Mouse (Mus musculus): ENCODE results near the gene Ager. TPM values are rescaled to one million over a fixed set of nuclear protein-coding genes. Genes with fewer than 3 reads are reported as not detected.
A peak's percentile ranks its signal among the peaks of the same experiment; 100 is the strongest.

The Ager gene
- total RNA-seq, 1 experiment from 2014 or later, result 2.4 TPM

DNA sequence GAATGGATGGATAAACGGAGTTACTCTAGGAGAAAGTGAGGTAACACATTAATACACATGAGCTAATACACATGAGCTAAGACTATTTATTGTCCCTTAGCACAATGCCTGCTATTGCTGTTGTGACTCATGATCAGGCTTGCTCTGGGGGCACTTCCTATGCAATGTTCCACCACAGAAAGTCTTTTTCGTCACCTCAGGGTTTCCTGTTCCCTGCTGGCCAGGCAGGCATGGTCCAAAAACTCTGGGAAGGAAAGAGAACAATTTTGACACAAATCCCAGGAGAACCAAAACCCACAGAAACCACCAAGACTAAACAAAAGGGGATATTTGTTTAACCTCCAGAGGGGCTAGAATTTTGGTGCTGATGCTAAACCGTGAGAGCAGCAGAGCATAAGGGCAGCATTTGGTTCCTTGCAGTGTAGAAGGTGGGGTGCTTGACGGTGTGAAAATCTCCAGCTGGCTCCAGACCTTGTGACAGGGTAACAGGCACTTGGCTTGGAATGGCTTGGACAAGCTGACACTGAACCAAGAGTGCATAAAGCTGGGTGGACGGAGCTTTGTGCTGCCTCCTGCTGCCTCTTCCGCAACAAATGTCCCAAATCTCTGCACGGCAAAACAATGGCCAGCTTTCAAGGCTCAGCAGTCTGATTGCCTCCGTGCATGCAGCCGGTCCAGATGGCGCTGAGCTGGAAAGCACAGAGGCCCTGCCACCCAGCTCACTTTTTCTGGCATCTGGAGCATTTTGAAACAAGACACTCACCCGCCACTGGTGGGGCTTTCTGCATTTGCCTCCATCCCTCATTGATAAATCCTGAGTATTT, 43.3 kb downstream of the Ager start:
- no peak for ATAC-seq (replicated peaks in 1 of 2; ENCODE audit: insufficient read depth in 1 of 2, low FRiP score in 2 of 2, low TSS enrichment in 1 of 2, low read depth in 1 of 2, poor library complexity in 2 of 2, severe bottlenecking in 2 of 2)

DNA sequence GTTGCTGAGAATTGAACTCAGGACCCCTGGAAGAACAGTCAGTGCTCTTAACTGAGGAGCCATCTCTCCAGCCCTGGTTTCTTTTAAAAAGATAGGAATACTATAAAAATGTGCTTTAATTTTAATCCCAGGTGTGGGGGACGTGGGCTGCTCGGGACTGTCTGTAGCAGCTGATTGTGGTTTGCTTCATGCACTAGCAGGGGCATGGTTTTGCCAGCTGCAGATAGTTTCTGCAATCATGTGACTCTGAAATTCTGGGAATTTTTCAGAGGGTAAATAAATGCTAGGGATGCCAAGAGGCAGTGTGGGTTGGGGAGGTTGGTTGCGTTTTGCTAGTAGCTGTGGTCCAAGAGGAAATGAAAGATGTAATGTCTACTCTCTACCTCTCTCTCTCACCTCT, 44.3 kb downstream of the Ager start:
- ATAC-seq (replicated peaks in 1 of 2; ENCODE audit: insufficient read depth in 1 of 2, low FRiP score in 2 of 2, low TSS enrichment in 1 of 2, low read depth in 1 of 2, poor library complexity in 2 of 2, severe bottlenecking in 2 of 2), result no peak

DNA sequence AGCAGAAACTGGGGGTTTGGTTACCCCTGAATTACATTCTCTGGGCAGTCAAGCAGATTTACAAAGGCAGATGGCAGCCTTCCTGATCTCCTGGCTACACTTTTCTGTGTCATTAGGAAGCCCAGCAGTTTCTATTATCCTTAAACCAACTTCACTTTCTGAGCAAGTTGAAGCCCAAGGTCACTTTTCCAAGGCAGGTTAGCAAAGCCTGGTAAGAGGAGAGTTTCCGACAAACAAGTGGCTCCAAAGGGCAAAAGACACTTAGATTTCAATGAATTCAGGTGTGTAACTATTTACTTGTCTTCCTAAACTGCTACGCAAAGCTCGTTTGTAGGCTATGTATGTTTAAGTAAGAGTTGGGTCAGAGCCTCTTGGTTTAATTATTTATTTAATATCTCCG, 45.7 kb downstream of the Ager start:
- no peak for ATAC-seq (replicated peaks in 1 of 2; ENCODE audit: insufficient read depth in 1 of 2, low FRiP score in 2 of 2, low TSS enrichment in 1 of 2, low read depth in 1 of 2, poor library complexity in 2 of 2, severe bottlenecking in 2 of 2)

DNA sequence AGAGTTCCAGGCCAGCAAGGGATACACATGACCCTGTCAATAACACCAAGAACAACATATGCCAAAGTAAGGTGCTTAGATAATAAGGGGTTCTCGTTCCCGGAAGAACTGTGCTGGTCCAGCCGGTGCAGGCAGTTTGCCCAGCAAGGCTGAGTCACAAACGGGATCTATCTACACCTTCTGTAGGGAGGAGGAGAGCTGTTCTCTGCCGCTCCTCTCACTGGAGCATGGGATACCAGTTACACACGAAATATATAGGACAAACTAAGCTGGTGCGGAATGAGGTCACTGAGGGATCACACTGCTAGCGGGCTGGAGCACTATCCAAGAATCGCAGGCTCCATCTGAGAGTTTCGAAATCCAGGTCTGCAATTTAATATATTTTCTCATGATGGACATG, 46.3 kb downstream of the Ager start:
- ATAC-seq (replicated peaks in 1 of 2; ENCODE audit: insufficient read depth in 1 of 2, low FRiP score in 2 of 2, low TSS enrichment in 1 of 2, low read depth in 1 of 2, poor library complexity in 2 of 2, severe bottlenecking in 2 of 2), result no peak

DNA sequence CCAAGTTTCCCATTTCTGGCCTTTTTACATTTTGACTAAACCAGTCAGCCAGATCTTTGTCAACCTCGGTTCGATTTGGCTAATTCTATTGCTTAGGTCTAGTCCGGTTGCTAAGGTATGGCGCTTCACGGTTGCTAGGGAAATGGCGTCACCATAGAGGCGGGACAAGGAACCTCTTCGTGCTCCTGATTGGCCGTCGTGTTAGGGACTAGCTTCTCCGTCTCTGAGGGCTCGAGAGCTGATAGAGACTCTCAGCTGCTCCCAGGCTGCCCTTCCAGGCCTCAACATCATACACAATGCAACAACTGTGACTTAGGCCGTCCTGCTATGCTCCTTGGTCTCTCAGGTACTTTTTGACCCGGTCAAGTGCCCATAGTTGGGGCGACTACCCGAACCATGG, 46.9 kb downstream of the Ager start, which contains the start of gene Fkbpl:
Fkbpl (plus strand) TSS at position 157 of the 400 bp plus-strand sequence.
- ATAC-seq (replicated peaks in 1 of 2; ENCODE audit: insufficient read depth in 1 of 2, low FRiP score in 2 of 2, low TSS enrichment in 1 of 2, low read depth in 1 of 2, poor library complexity in 2 of 2, severe bottlenecking in 2 of 2), result peak; percentile 79 to 86

DNA sequence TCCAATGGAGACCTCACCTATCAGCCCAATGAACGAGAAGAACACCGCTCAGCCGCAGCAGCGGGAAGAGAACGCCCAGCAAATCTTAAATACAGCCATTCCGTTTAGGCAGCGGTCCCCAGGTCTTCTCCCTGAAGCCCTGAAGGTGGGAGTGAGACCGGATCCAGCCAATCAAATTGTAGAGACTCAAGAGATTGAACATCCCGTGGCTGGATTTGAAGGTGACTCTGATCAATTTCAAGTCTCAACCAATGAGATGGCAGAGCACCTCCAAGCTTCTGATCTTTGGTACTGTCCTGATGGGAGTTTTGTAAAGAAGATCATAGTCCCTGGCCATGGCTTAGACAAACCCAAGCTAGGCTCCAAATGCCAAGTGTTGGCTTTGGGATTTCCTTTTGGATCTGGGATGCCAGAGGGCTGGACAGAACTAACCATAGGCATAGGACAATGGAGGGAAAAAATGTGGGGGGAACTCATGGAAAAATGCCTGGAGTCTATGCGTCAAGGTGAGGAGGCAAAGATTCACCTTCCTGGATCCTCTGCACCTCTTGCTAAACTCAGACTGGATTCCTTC, 47.7 kb downstream of the Ager start:
- no peak for ATAC-seq (replicated peaks in 1 of 2; ENCODE audit: insufficient read depth in 1 of 2, low FRiP score in 2 of 2, low TSS enrichment in 1 of 2, low read depth in 1 of 2, poor library complexity in 2 of 2, severe bottlenecking in 2 of 2)

DNA sequence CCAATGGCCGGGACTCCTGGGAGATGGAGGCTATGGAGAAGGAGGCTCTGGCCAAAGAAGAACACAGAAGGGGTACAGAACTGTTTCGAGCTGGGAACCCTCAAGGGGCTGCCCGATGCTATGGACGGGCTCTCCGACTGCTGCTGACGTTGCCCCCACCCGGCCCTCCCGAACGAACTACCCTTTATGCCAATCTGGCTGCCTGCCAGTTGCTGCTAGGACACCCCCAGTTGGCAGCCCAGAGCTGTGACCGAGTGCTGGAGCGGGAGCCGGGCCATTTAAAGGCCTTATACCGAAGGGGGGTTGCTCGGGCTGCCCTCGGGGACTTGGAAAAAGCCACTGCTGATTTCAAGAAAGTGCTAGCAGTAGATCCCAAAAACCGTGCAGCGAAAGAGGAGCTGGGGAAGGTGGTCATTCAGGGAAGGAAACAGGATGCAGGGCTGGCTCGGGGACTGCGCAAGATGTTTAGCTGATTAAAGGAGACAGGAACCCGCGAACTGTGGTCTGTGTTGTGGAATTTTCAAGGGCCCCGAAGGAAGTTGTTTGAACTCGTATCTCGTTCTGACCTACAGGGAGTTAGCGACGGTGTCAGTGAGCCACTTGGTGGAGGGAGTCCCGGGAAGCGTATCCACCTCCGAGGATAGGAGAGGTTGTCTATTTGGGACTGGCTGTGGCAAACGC, 48.3 kb downstream of the Ager start:
- no peak for ATAC-seq (replicated peaks in 1 of 2; ENCODE audit: insufficient read depth in 1 of 2, low FRiP score in 2 of 2, low TSS enrichment in 1 of 2, low read depth in 1 of 2, poor library complexity in 2 of 2, severe bottlenecking in 2 of 2)

DNA sequence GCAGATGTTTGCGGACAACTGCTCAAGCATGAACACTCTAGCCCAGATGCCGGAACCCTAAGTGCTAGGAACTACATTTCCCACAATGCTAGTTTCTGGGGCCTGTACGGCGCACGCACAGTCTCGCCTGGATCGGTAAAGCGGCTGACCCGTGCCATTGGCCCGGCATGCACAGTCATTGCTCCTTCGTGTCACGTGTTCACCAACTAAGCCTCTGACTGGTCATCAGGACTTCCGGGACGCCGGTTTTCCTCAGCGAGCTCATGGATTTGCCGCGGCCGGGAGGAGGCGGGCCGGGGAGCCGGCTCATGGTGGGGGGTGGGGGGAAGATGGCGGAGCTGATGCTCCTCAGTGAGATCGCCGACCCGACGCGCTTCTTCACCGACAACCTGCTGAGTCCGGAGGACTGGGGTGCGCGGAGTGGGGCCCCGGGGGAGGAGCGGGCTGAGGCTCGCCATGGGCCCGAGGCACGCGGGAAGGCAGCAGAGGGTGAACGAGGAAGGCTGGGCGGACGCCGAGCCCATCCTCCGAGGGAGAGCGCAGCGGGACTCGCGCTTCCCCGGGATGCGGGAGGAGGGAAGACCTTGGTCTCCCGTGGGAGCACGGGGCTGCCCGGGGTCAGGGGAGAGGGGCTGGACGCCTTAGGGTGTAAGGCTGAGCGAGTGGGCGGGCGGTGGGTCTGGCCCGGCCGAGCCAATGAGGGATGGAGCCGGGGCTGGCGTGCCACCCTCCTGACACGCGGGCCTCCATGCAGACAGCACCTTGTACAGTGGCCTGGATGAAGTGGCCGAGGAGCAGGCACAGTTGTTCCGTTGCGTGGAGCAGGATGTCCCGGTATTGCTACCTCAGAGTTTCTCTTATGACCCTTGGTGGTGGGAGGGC, 49.5 kb downstream of the Ager start, which contains the start of gene Atf6b:
Atf6b (plus strand) TSS at position 241 of the 882 bp plus-strand sequence.
- ATAC-seq (replicated peaks in 1 of 2; ENCODE audit: insufficient read depth in 1 of 2, low FRiP score in 2 of 2, low TSS enrichment in 1 of 2, low read depth in 1 of 2, poor library complexity in 2 of 2, severe bottlenecking in 2 of 2), result peak; percentile 93

DNA sequence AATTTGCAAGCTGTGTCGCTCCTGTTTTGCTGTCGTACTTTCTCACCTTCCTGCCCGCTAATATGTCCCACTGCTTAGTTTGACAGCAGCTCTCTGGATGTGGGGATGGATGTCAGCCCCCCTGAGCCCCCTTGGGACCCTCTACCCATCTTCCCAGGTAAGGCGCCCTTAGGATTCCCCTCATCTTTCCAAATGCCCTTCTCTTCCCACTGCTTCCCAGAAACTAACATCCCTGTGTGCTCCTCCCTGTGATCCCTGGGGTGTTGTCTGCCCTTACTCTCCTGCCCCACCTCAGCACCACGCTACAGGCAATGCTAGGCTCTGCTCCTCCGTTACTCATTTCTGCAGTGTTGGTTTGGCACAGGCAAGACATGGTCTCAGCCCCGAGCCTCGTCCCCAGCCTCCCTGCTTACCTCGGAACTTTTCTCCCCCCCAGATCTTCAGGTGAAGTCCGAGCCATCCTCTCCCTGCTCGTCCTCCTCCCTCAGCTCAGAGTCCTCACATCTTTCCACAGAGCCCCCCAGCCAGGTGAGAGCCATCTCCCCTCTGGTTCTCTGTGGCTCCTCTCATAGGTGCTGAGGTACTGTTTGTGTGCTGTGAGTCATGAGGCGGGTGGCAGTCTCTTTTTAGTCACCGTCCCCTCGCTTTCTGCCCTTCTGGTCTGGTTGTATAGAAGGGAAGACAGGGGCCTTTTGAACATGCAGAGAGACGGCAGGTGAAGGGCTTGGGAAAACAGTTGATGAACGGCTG, 50.7 kb downstream of the Ager start:
- ATAC-seq (replicated peaks in 1 of 2; ENCODE audit: insufficient read depth in 1 of 2, low FRiP score in 2 of 2, low TSS enrichment in 1 of 2, low read depth in 1 of 2, poor library complexity in 2 of 2, severe bottlenecking in 2 of 2), result no peak

DNA sequence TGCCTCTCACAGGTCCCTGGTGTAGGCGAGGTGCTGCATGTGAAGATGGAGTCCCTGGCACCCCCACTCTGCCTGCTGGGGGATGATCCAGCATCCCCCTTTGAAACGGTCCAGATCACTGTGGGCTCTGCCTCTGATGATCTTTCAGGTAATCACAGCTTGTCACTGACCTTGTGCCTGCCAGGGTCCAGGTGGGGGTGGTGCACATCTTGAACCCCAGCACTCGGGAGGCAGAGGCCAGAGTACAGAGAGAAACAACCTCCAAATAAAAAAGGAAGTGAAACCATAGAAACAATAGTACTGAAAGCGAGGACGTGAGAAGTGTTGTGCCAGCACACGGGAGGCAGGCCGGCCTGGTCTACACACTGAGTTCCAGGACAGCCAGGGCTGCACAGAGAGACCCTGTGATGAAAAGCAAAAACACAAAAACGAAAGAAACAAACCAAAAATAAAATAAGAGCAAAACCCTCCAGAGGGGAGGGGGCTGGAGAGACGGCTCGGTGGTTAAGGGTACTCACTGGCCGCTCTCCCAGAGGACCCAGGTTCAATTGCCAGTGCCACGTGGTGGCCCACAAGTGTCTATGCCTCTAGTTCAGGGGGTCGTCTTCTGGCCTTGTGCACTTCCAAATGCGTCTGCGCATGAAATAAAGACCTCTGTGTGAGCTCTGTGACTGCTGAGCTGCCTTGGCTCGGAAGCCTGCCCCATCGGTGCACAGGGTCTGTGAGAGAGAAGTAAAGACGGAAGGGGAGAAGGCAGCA, 51.6 kb downstream of the Ager start:
- ATAC-seq (replicated peaks in 1 of 2; ENCODE audit: insufficient read depth in 1 of 2, low FRiP score in 2 of 2, low TSS enrichment in 1 of 2, low read depth in 1 of 2, poor library complexity in 2 of 2, severe bottlenecking in 2 of 2), result no peak

Other genes with a start within 250 kb of the Ager start
- not detected in 2 replicates for gene Btnl2, start 243.0 kb upstream of the Ager start, total RNA-seq (2017)
- not detected in 2 replicates for gene Btnl1, start 220.7 kb upstream of the Ager start, total RNA-seq (2017)
- gene BC051142, start 199.0 kb upstream of the Ager start, total RNA-seq (2017), result 1.2 and 8.6 TPM in 2 replicates
- not detected in 2 replicates for gene Btnl4, start 120.5 kb upstream of the Ager start, total RNA-seq (2017)
- not detected in 2 replicates for gene Btnl6, start 80.5 kb upstream of the Ager start, total RNA-seq (2017)
- 0.35 and 0.56 TPM in 2 replicates for gene Notch4, start 33.6 kb upstream of the Ager start, total RNA-seq (2017)
- 27.3 and 31.2 TPM in 2 replicates for gene Gpsm3, start 8.1 kb upstream of the Ager start, total RNA-seq (2017)
- 33.1 and 51.5 TPM in 2 replicates for gene Pbx2, start 6.6 kb upstream of the Ager start, total RNA-seq (2017)
- gene Rnf5, start 5.8 kb downstream of the Ager start, total RNA-seq (2017), result 6.6 and 18.0 TPM in 2 replicates
- 21.9 and 22.8 TPM in 2 replicates for gene Agpat1, start 6.4 kb downstream of the Ager start, total RNA-seq (2017)
- 1.3 and 4.5 TPM in 2 replicates for gene Egfl8, start 18.1 kb downstream of the Ager start, total RNA-seq (2017)
- gene Ppt2, start 30.6 kb downstream of the Ager start, total RNA-seq (2017), result 23.2 and 27.6 TPM in 2 replicates
- gene Prrt1, start 31.7 kb downstream of the Ager start, total RNA-seq (2017), result 0.13 TPM in 1 of 2 replicates, not detected in the other
- 24.1 and 35.8 TPM in 2 replicates for gene Fkbpl, start 46.9 kb downstream of the Ager start, total RNA-seq (2017)
- 12.3 and 19.9 TPM in 2 replicates for gene Atf6b, start 49.3 kb downstream of the Ager start, total RNA-seq (2017)
- 0.05 TPM in 1 of 2 replicates, not detected in the other for gene Tnxb, start 72.7 kb downstream of the Ager start, total RNA-seq (2017)
- 1.0 and 1.4 TPM in 2 replicates for gene C4b, start 146.0 kb downstream of the Ager start, total RNA-seq (2017)
- not detected in 2 replicates for gene Cyp21a1, start 206.7 kb downstream of the Ager start, total RNA-seq (2017)
- gene Stk19, start 239.1 kb downstream of the Ager start, total RNA-seq (2017), result 26.7 and 35.4 TPM in 2 replicates
- gene Dxo, start 239.2 kb downstream of the Ager start, total RNA-seq (2017), result 16.4 and 18.6 TPM in 2 replicates